Mouse (Mus musculus) hindbrain, embryonic 13.5 days (tissue): ENCODE measurements around the gene Itm2c. TPM values are rescaled to one million over a fixed set of nuclear protein-coding genes. Genes with fewer than 3 reads are reported as not detected.

ENCODE experiments used
- ATAC-seq: fragments of 200-750 bp; cut with Nextera tagmentation; 2 replicates; pipeline ENCODE4 v1.8.0; 2017; ENCODE audit warnings: moderate TSS enrichment; ENCODE audit not compliant: low FRiP score
- H3K27ac ChIP-seq: fragments of 300-500 bp; sonication (generic); 2 replicates; pipeline ENCODE4 v1.5.1; 2015; ENCODE audit warnings: inconsistent platforms, mild to moderate bottlenecking, moderate library complexity
- H3K27me3 ChIP-seq: fragments of 300-500 bp; sonication (generic); 2 replicates; pipeline ENCODE4 v1.6.1; 2015; ENCODE audit warnings: mild to moderate bottlenecking, inconsistent platforms
- H3K36me3 ChIP-seq: fragments of 300-500 bp; sonication (generic); 2 replicates; pipeline ENCODE4 v1.6.1; 2015; ENCODE audit warnings: mild to moderate bottlenecking, inconsistent platforms
- H3K4me1 ChIP-seq: fragments of 300-500 bp; sonication (generic); replicated peaks from 2 replicates; pipeline ENCODE4 v1.6.1; 2015; ENCODE audit warnings: inconsistent platforms
- H3K4me2 ChIP-seq: fragments of 300-500 bp; sonication (generic); 2 replicates; pipeline ENCODE4 v1.6.1; 2015; ENCODE audit warnings: inconsistent platforms, mild to moderate bottlenecking, moderate library complexity
- H3K4me3 ChIP-seq: fragments of 300-500 bp; sonication (generic); 2 replicates; pipeline ENCODE4 v1.5.1; 2015; ENCODE audit warnings: mild to moderate bottlenecking, inconsistent platforms
- H3K9ac ChIP-seq: fragments of 300-500 bp; sonication (generic); 2 replicates; pipeline ENCODE4 v1.6.1; 2015; ENCODE audit warnings: mild to moderate bottlenecking, inconsistent platforms
- H3K9me3 ChIP-seq: fragments of 300-500 bp; sonication (generic); 2 replicates; pipeline ENCODE4 v1.6.1; 2016; ENCODE audit warnings: inconsistent platforms
- WGBS: fragments of 180-500 bp; shearing (Covaris S2); methylation state at CpG from one replicate; pipeline ENCODE4 v1.1.7; 2015; 5-methylcytosine and 5-hydroxymethylcytosine counted together
- polyA plus RNA-seq: library from polyadenylated mRNA; unstranded; fragments of >200 nt; fragmentation: Nextera tagmentation; extraction: Ambion mirVana; gene quantifications from 2 replicates; pipeline ENCODE4 v1.2.1, GENCODE M21; 2015

Itm2c gene
- polyA plus RNA-seq, 1 experiment from 2014 or later: 166 TPM

- no peak for ATAC-seq
- Histone ChIP-seq H3K27ac (no peak overlapping the region), H3K36me3 (no peaks in the 10 kb centered on the region), H3K4me2 (no peak overlapping the region), H3K4me1 (no peaks in the 10 kb centered on the region), H3K27me3 (no peaks in the 10 kb centered on the region), H3K9me3 (peaks cover 21% of the 10 kb centered on the region), H3K9ac (no peak overlapping the region), H3K4me3 (no peak overlapping the region)
- WGBS: 93% methylated on average over 12 of the region's 12 CpGs
Observed at GRCm38 (mm10) chr1:85882003-85882402, 12.1 kb upstream of the Itm2c start.

- H3K27me3 ChIP-seq: no peaks in the 10 kb centered on the region
- 93% methylated on average over 7 of the region's 7 CpGs for WGBS
- peaks cover 10% of the 10 kb centered on the region for H3K9me3 ChIP-seq
- no peak overlapping the region for H3K4me2 ChIP-seq
- ATAC-seq: no peak
- H3K27ac ChIP-seq: no peak overlapping the region
- H3K4me3 ChIP-seq: no peak overlapping the region
- H3K9ac ChIP-seq: no peak overlapping the region
- H3K4me1 ChIP-seq: no peaks in the 10 kb centered on the region
- no peaks in the 10 kb centered on the region for H3K36me3 ChIP-seq
Observed at GRCm38 (mm10) chr1:85887221-85887620, 6.9 kb upstream of the Itm2c start.

- under 1% methylated on average over 30 of the region's 30 CpGs for WGBS
- H3K4me2 ChIP-seq: peak overlapping the region; percentile 71
- peaks cover 52% of the 10 kb centered on the region for H3K4me1 ChIP-seq
Observed at GRCm38 (mm10) chr1:85894748-85895360, 773 bp downstream of the Itm2c start.

GRCm38 (mm10) chr1:85895391-85895837, 1.3 kb downstream of the Itm2c start:
- H3K27me3 ChIP-seq: no peaks in the 10 kb centered on the region
- peak; percentile 40 for ATAC-seq
- peak overlapping the region; percentile 71 for H3K4me2 ChIP-seq
- peak overlapping the region; percentile 87 for H3K9ac ChIP-seq
- H3K4me3 ChIP-seq: peak overlapping the region; percentile 76
- peaks cover 58% of the 10 kb centered on the region for H3K4me1 ChIP-seq
- H3K27ac ChIP-seq: peak overlapping the region; percentile 89
- H3K9me3 ChIP-seq: no peaks in the 10 kb centered on the region
- 3% methylated on average over 15 of the region's 15 CpGs for WGBS
- H3K36me3 ChIP-seq: no peaks in the 10 kb centered on the region

More at GRCm38 (mm10) chr1:85894748-85895360, 773 bp downstream of the Itm2c start:
- peak overlapping the region; percentile 89 for H3K27ac ChIP-seq
- no peaks in the 10 kb centered on the region for H3K36me3 ChIP-seq
- H3K4me3 ChIP-seq: peak overlapping the region; percentile 76
- H3K9me3 ChIP-seq: no peaks in the 10 kb centered on the region
- peak; percentile 46 for ATAC-seq
- H3K9ac ChIP-seq: peak overlapping the region; percentile 87
- H3K27me3 ChIP-seq: no peaks in the 10 kb centered on the region

GRCm38 (mm10) chr1:85896110-85896509, 2.0 kb downstream of the Itm2c start:
- peak overlapping the region; percentile 71 for H3K4me2 ChIP-seq
- WGBS: 55% methylated on average over 5 of the region's 5 CpGs
- H3K9me3 ChIP-seq: no peaks in the 10 kb centered on the region
- no peaks in the 10 kb centered on the region for H3K27me3 ChIP-seq
- no peak for ATAC-seq
- peak overlapping the region; percentile 76 for H3K4me3 ChIP-seq
- H3K9ac ChIP-seq: peak overlapping the region; percentile 87
- no peaks in the 10 kb centered on the region for H3K36me3 ChIP-seq
- H3K27ac ChIP-seq: peak overlapping the region; percentile 89; the same call in 1 of the 2 replicates
- peaks cover 65% of the 10 kb centered on the region for H3K4me1 ChIP-seq

GRCm38 (mm10) chr1:85896781-85897700, 3.0 kb downstream of the Itm2c start:
- peak overlapping the region; percentile 71 for H3K4me2 ChIP-seq
- peaks cover 74% of the 10 kb centered on the region for H3K4me1 ChIP-seq
- WGBS: 57% methylated on average over 12 of the region's 12 CpGs
- peak overlapping the region; percentile 81 for H3K27ac ChIP-seq
- ATAC-seq: no peak
- no peaks in the 10 kb centered on the region for H3K36me3 ChIP-seq
- H3K9ac ChIP-seq: peak overlapping the region; percentile 87
- no peaks in the 10 kb centered on the region for H3K9me3 ChIP-seq
- H3K4me3 ChIP-seq: peak overlapping the region; percentile 76
- H3K27me3 ChIP-seq: no peaks in the 10 kb centered on the region

- Histone ChIP-seq H3K4me1 (peaks cover 85% of the 10 kb centered on the region), H3K27me3 (no peaks in the 10 kb centered on the region), H3K9ac (peak overlapping the region; percentile 66), H3K4me3 (no peak overlapping the region; the same call in 1 of the 2 replicates), H3K4me2 (peak overlapping the region; percentile 71), H3K9me3 (no peaks in the 10 kb centered on the region), H3K27ac (peak overlapping the region; percentile 81), H3K36me3 (peaks cover 4% of the 10 kb centered on the region)
- ATAC-seq: no peak
- WGBS: 27% methylated on average over 8 of the region's 8 CpGs
Observed at GRCm38 (mm10) chr1:85897901-85898760, 4.0 kb downstream of the Itm2c start.

- Histone ChIP-seq H3K4me2 (peak overlapping the region; percentile 71), H3K36me3 (peaks cover 11% of the 10 kb centered on the region), H3K4me3 (no peak overlapping the region; the same call in 1 of the 2 replicates), H3K9ac (peak overlapping the region; percentile 66), H3K9me3 (no peaks in the 10 kb centered on the region), H3K27me3 (no peaks in the 10 kb centered on the region), H3K4me1 (peaks cover 83% of the 10 kb centered on the region), H3K27ac (peak overlapping the region; percentile 81)
- WGBS: 25% methylated on average over 12 of the region's 12 CpGs
- ATAC-seq: no peak
Observed at GRCm38 (mm10) chr1:85898761-85899387, 4.8 kb downstream of the Itm2c start.

- peak overlapping the region; percentile 71 for H3K4me2 ChIP-seq
- peak overlapping the region; percentile 66 for H3K9ac ChIP-seq
- ATAC-seq: no peak
- H3K27ac ChIP-seq: peak overlapping the region; percentile 81
- H3K4me3 ChIP-seq: no peak overlapping the region
- H3K27me3 ChIP-seq: no peaks in the 10 kb centered on the region
- H3K36me3 ChIP-seq: peaks cover 16% of the 10 kb centered on the region
- no peaks in the 10 kb centered on the region for H3K9me3 ChIP-seq
- H3K4me1 ChIP-seq: peaks cover 81% of the 10 kb centered on the region
Observed at GRCm38 (mm10) chr1:85899388-85899761, 5.3 kb downstream of the Itm2c start.

- no peaks in the 10 kb centered on the region for H3K9me3 ChIP-seq
- H3K27ac ChIP-seq: peak overlapping the region; percentile 79
- 80% methylated on average over 7 of the region's 7 CpGs for WGBS
- ATAC-seq: no peak
- no peak overlapping the region for H3K4me2 ChIP-seq
- peak overlapping the region; percentile 66; the same call in 1 of the 2 replicates for H3K9ac ChIP-seq
- peaks cover 30% of the 10 kb centered on the region for H3K36me3 ChIP-seq
- peaks cover 76% of the 10 kb centered on the region for H3K4me1 ChIP-seq
- no peak overlapping the region for H3K4me3 ChIP-seq
- H3K27me3 ChIP-seq: no peaks in the 10 kb centered on the region
Observed at GRCm38 (mm10) chr1:85900521-85901333, 6.6 kb downstream of the Itm2c start.
